Mouse (Mus musculus) erythroblast, adult 5-6 weeks (primary cell): Measurements from ENCODE around the gene Tulp2. TPM values are rescaled to one million over a fixed set of nuclear protein-coding genes. Genes with fewer than 3 reads are reported as not detected.
A peak's percentile ranks its signal among the peaks of the same experiment; 100 is the strongest.

Experiments used
- ATAC-seq: replicated peaks from 2 replicates; pipeline ENCODE4 v1.8.0; 2016; ENCODE audit warnings: moderate number of reproducible peaks, mild to moderate bottlenecking, moderate TSS enrichment, inconsistent platforms; ENCODE audit not compliant: poor library complexity, low FRiP score, severe bottlenecking
- total RNA-seq, 2 experiments: library from RNA; stranded (forward) in 1 of 2; stranded (reverse) in 1 of 2; fragments of 150-400 nt in 1 of 2; fragments of 200-764, 138-1000 nt in 1 of 2; gene quantifications; 2 replicates each; pipeline versions ENCODE4 v1.2.3 to v1.2.4; 2015 to 2017; ENCODE audit warnings: low replicate concordance in 2 of 2

Tulp2 gene
- total RNA-seq, 2 experiments from 2014 or later, result not detected

GRCm38 (mm10) chr7:45540213-45540612 is 58.5 kb downstream of the Tulp2 start:
- no peak for ATAC-seq

- no peak for ATAC-seq
These were observed 62.8 kb downstream of the Tulp2 start for GRCm38 (mm10) chr7:45544525-45544924.

- ATAC-seq, result no peak
These were observed 68.2 kb downstream of the Tulp2 start for GRCm38 (mm10) chr7:45549641-45550436.

- no peak for ATAC-seq
These were observed 69.3 kb downstream of the Tulp2 start for GRCm38 (mm10) chr7:45550821-45551511.

- no peak for ATAC-seq
These were observed 69.8 kb downstream of the Tulp2 start for GRCm38 (mm10) chr7:45551512-45551883.

GRCm38 (mm10) chr7:45553519-45553918 is 71.8 kb downstream of the Tulp2 start:
- no peak for ATAC-seq

GRCm38 (mm10) chr7:45553990-45554389 is 72.3 kb downstream of the Tulp2 start:
- no peak for ATAC-seq

GRCm38 (mm10) chr7:45554744-45555143 is 73.1 kb downstream of the Tulp2 start, which contains the start of gene Hsd17b14:
Gene Hsd17b14 (plus strand): TSS chr7:45554893.
- no peak for ATAC-seq

GRCm38 (mm10) chr7:45555787-45556186 is 74.1 kb downstream of the Tulp2 start:
- ATAC-seq, result peak; percentile 84

GRCm38 (mm10) chr7:45558907-45559306 is 77.2 kb downstream of the Tulp2 start:
- no peak for ATAC-seq

- no peak for ATAC-seq
These were observed 78.6 kb downstream of the Tulp2 start for GRCm38 (mm10) chr7:45560241-45560640.

GRCm38 (mm10) chr7:45560843-45561623 is 79.4 kb downstream of the Tulp2 start:
- ATAC-seq, result peak; percentile 80

GRCm38 (mm10) chr7:45561624-45562520 is 80.2 kb downstream of the Tulp2 start:
- no peak for ATAC-seq

GRCm38 (mm10) chr7:45564811-45565210 is 83.1 kb downstream of the Tulp2 start:
- no peak for ATAC-seq

GRCm38 (mm10) chr7:45565446-45565845 is 83.8 kb downstream of the Tulp2 start:
- ATAC-seq, result no peak

GRCm38 (mm10) chr7:45567112-45567779 is 85.6 kb downstream of the Tulp2 start:
- ATAC-seq, result no peak

GRCm38 (mm10) chr7:45567780-45568516 is 86.3 kb downstream of the Tulp2 start:
- ATAC-seq, result peak; percentile 92
